Mouse (Mus musculus) heart, postnatal 0 days (tissue): Measurements from ENCODE around the gene R3hcc1l.

ENCODE experiments used
- CTCF ChIP-seq: IDR thresholded peaks from 2 replicates; pipeline ENCODE4 v1.5.1; 2016; ENCODE audit warnings: antibody characterized with exemption, control low read depth, low read depth
- EP300 ChIP-seq: IDR thresholded peaks from 2 replicates; pipeline ENCODE4 v1.6.1; 2016; ENCODE audit warnings: antibody characterized with exemption, low read depth

DNA sequence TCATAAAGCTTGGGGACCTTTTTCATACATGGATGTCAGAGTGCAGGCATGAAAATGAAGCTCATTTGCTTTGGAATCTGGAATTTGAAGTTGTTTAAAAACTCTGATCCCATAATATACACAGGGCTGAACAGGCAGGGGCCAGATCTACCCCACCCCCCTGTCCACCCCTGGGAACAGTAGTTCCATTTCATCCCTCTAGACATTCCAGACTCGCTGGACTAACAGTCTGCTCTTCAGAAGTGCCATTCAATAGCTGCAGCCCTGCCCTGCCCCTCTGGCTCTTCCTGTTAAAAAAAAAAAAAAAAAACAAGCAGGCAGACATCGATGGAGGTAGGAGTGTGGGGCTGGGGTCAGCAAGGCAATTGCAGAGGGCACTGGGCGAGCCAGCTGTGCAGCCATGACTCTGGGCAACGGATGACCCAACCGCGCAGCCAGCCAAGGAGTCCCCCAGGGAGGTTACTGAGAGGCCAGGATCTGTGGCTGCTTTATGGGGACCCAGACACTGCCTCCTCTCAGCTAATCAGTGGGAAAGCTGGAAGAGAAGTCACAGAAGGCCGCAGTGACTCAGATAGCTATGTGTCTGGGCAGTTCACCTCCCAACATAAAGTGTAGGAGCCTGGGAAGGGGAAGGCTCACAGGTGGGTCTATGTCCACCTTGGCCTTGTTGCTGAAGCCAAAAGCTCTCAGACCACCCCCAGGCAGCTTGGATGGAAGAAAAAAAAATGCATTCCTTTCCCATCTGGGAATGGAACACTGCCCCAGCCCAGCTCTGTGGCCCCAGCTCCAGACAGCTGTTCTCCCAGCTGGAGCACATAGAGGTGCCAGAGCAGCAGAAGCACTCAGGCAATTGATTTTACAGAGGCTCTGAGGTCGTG, 120.3 kb downstream of the R3hcc1l start:
- TF ChIP-seq CTCF (no peak), EP300 (no peak)
